Mouse (Mus musculus): ENCODE data around the gene Ltv1.

GRCm38 (mm10) chr10:13140434-13140833 is 52.5 kb downstream of the Ltv1 start:
- TF ChIP-seq POLR2A (IDR thresholded peaks at IDR 0.05; ENCODE audit: control insufficient read depth, extremely low read depth, insufficient read depth, low read length, poor library complexity) (no peak), CTCF (IDR thresholded peaks at IDR 0.05; ENCODE audit: borderline replicate concordance, control insufficient read depth, extremely low read depth, insufficient read depth, low read length, poor library complexity) (no peak)

Data from thymus, adult 2 months (tissue).